Mouse (Mus musculus): ENCODE data around the gene Mpp6. TPM values are rescaled to one million over a fixed set of nuclear protein-coding genes. Genes with fewer than 3 reads are reported as not detected.

The Mpp6 gene
- total and polyA plus RNA-seq, 2 experiments from 2014 or later = 66.4 to 101 TPM

- H3K4me3 ChIP-seq (ENCODE audit: low read depth, low read length) = no peak overlapping the region
- H3K36me3 ChIP-seq (ENCODE audit: insufficient read depth) = 0 out of 2 replicates have a peak, but pooled peaks cover 7% of the 10 kb centered on the region
- WGBS = 91% methylated on average over 4 of the region's 4 CpGs
- TF ChIP-seq CTCF (IDR thresholded peaks at IDR 0.05; ENCODE audit: low read depth) = no peak
- H3K9ac ChIP-seq = no peak overlapping the region
- ATAC-seq (no peak), DNase-seq (no peak)
- no peak overlapping the region for H3K4me2 ChIP-seq (ENCODE audit: low read depth)
- H3K27me3 ChIP-seq (ENCODE audit: insufficient read depth, low read length) = no peaks in the 10 kb centered on the region
- no peaks in the 10 kb centered on the region for H3K9me3 ChIP-seq (ENCODE audit: low read length)
- H3K4me1 ChIP-seq (ENCODE audit: insufficient read depth) = no peaks in the 10 kb centered on the region
- no peak overlapping the region for H3K27ac ChIP-seq (ENCODE audit: low read depth, low read length)
These were observed 95.1 kb downstream of the Mpp6 start for GRCm38 (mm10) chr6:50205093-50205492.

DNA sequence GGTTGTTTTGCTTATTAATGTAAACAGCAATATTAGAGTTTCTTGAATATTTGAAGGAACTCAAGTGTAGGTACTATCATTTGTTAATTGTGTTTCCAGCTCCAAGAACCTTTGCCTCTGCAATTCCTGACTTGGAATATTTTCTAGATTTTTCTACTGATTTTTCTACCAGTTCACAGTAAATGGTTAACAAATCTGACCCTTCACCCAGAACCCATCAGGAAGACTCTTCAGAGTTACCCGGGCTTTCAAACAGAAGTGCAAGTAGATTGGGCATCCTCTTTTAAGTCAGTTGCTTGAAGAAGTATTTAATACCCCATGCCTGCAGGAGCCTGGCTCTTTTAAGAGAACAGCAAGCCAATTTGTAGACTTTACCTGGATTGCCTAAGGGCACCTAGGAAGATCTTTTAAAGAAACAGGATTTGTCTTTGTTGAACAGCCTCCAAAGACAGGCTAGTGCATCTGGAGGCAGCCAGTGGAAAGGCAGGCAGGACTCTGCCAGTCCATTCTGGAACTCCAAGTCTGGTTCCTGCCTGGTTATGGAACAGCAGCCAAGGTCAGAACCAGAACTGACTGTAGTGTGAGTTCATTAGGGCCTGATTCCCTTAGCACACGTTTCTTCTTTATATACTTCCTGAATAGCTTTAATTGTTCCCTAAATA, 104.8 kb downstream of the Mpp6 start:
- no peak for DNase-seq

GRCm38 (mm10) chr6:50215373-50215745, 105.3 kb downstream of the Mpp6 start:
- 69% methylated on average over 2 of the region's 2 CpGs for WGBS
- Histone ChIP-seq H3K27ac (ENCODE audit: low read depth, low read length) (no peak overlapping the region), H3K27me3 (ENCODE audit: insufficient read depth, low read length) (no peaks in the 10 kb centered on the region), H3K9me3 (ENCODE audit: low read length) (no peaks in the 10 kb centered on the region), H3K4me3 (ENCODE audit: low read depth, low read length) (no peak overlapping the region), H3K36me3 (ENCODE audit: insufficient read depth) (peaks cover 21% of the 10 kb centered on the region), H3K9ac (no peak overlapping the region), H3K4me2 (ENCODE audit: low read depth) (no peak overlapping the region), H3K4me1 (ENCODE audit: insufficient read depth) (no peaks in the 10 kb centered on the region)
- DNase-seq = no peak
- TF ChIP-seq CTCF (IDR thresholded peaks at IDR 0.05; ENCODE audit: low read depth) = no peak
- ATAC-seq = no peak

More for the DNA sequence above, 104.8 kb downstream of the Mpp6 start:
- no peak for ATAC-seq
- Histone ChIP-seq H3K9ac (no peak overlapping the region), H3K4me2 (ENCODE audit: low read depth) (no peak overlapping the region), H3K36me3 (ENCODE audit: insufficient read depth) (peaks cover 21% of the 10 kb centered on the region; the same call in 1 of the 2 replicates), H3K27ac (ENCODE audit: low read depth, low read length) (no peak overlapping the region), H3K9me3 (ENCODE audit: low read length) (no peaks in the 10 kb centered on the region), H3K27me3 (ENCODE audit: insufficient read depth, low read length) (no peaks in the 10 kb centered on the region), H3K4me3 (ENCODE audit: low read depth, low read length) (no peak overlapping the region), H3K4me1 (ENCODE audit: insufficient read depth) (no peaks in the 10 kb centered on the region)
- TF ChIP-seq CTCF (IDR thresholded peaks at IDR 0.05; ENCODE audit: low read depth) = no peak
- WGBS = 47% methylated on average over 2 of the region's 2 CpGs

DNA sequence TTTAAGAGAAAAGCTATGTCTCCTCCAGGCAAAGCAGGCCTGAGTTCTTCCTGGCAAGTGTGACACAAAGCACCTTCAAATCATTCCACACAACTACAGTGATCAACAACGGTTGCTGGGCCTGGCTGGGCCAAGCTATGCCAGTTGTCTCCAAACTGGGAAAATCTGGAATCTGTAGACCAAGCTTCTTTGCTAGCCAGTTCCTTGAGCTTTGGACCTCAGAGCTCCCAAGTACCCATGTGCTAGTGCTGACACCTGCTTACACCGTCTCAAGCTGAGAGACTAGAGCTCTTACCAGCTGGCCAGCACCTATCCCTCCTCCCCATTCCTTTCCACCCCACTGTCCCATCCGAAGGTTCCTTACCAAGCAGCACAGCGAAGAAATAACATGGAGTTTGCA, 105.9 kb downstream of the Mpp6 start:
- Histone ChIP-seq H3K9me3 (ENCODE audit: low read length) (no peaks in the 10 kb centered on the region), H3K4me2 (ENCODE audit: low read depth) (no peak overlapping the region), H3K4me1 (ENCODE audit: insufficient read depth) (no peaks in the 10 kb centered on the region), H3K36me3 (ENCODE audit: insufficient read depth) (peaks cover 21% of the 10 kb centered on the region), H3K27ac (ENCODE audit: low read depth, low read length) (no peak overlapping the region), H3K9ac (no peak overlapping the region), H3K4me3 (ENCODE audit: low read depth, low read length) (no peak overlapping the region), H3K27me3 (ENCODE audit: insufficient read depth, low read length) (no peaks in the 10 kb centered on the region)
- DNase-seq (no peak), ATAC-seq (no peak)
- 90% methylated on average over 4 of the region's 4 CpGs for WGBS
- TF ChIP-seq CTCF (IDR thresholded peaks at IDR 0.05; ENCODE audit: low read depth) = no peak

GRCm38 (mm10) chr6:50218628-50219027, 108.6 kb downstream of the Mpp6 start:
- DNase-seq (no peak), ATAC-seq (no peak)
- TF ChIP-seq CTCF (IDR thresholded peaks at IDR 0.05; ENCODE audit: low read depth) = no peak
- Histone ChIP-seq H3K4me3 (ENCODE audit: low read depth, low read length) (no peak overlapping the region), H3K9ac (no peak overlapping the region), H3K4me2 (ENCODE audit: low read depth) (no peak overlapping the region), H3K36me3 (ENCODE audit: insufficient read depth) (peaks cover 21% of the 10 kb centered on the region), H3K27ac (ENCODE audit: low read depth, low read length) (no peak overlapping the region), H3K27me3 (ENCODE audit: insufficient read depth, low read length) (no peaks in the 10 kb centered on the region), H3K4me1 (ENCODE audit: insufficient read depth) (no peaks in the 10 kb centered on the region), H3K9me3 (ENCODE audit: low read length) (no peaks in the 10 kb centered on the region)
- 69% methylated on average over 3 of the region's 3 CpGs for WGBS

GRCm38 (mm10) chr6:50219066-50219465, 109.0 kb downstream of the Mpp6 start:
- ATAC-seq (no peak), DNase-seq (no peak)
- no peak overlapping the region for H3K9ac ChIP-seq
- WGBS = 94% methylated on average over 6 of the region's 6 CpGs
- no peak overlapping the region for H3K4me2 ChIP-seq (ENCODE audit: low read depth)
- H3K4me3 ChIP-seq (ENCODE audit: low read depth, low read length) = no peak overlapping the region
- H3K27ac ChIP-seq (ENCODE audit: low read depth, low read length) = no peak overlapping the region
- TF ChIP-seq CTCF (IDR thresholded peaks at IDR 0.05; ENCODE audit: low read depth) = no peak
- H3K9me3 ChIP-seq (ENCODE audit: low read length) = no peaks in the 10 kb centered on the region
- H3K4me1 ChIP-seq (ENCODE audit: insufficient read depth) = no peaks in the 10 kb centered on the region
- no peaks in the 10 kb centered on the region for H3K27me3 ChIP-seq (ENCODE audit: insufficient read depth, low read length)
- peaks cover 21% of the 10 kb centered on the region for H3K36me3 ChIP-seq (ENCODE audit: insufficient read depth)

- WGBS = 52% methylated on average over 6 of the region's 6 CpGs
These were observed 110.8 kb downstream of the Mpp6 start for GRCm38 (mm10) chr6:50220863-50221262.

More at GRCm38 (mm10) chr6:50220863-50221262, 110.8 kb downstream of the Mpp6 start:
- H3K27me3 ChIP-seq (ENCODE audit: insufficient read depth, low read length) = no peaks in the 10 kb centered on the region
- no peak overlapping the region for H3K4me2 ChIP-seq (ENCODE audit: low read depth)
- no peak overlapping the region for H3K9ac ChIP-seq
- peaks cover 17% of the 10 kb centered on the region for H3K36me3 ChIP-seq (ENCODE audit: insufficient read depth)
- peak; percentile 68 for TF ChIP-seq CTCF (IDR thresholded peaks at IDR 0.05; ENCODE audit: low read depth)
- H3K4me1 ChIP-seq (ENCODE audit: insufficient read depth) = no peaks in the 10 kb centered on the region
- H3K27ac ChIP-seq (ENCODE audit: low read depth, low read length) = no peak overlapping the region
- no peaks in the 10 kb centered on the region for H3K9me3 ChIP-seq (ENCODE audit: low read length)
- H3K4me3 ChIP-seq (ENCODE audit: low read depth, low read length) = no peak overlapping the region
- DNase-seq (no peak), ATAC-seq (no peak)

All from forebrain, postnatal 0 days (tissue).